Mouse (Mus musculus): ENCODE results near the gene Rbm8a2. TPM values are rescaled to one million over a fixed set of nuclear protein-coding genes. Genes with fewer than 3 reads are reported as not detected.

The Rbm8a2 gene
- polyA plus RNA-seq (2014; fragmentation: Illumina TruSeq; extraction: RNeasy Lipid Tissue Mini Kit (QIAGEN cat#74804); ENCODE audit: low read depth, low replicate concordance) = not detected

GRCm38 (mm10) chr1:175979014-175979413, at the start of gene Rbm8a2:
Gene Rbm8a2 (minus strand): TSS chr1:175979114.

Other genes with a start within 250 kb of the Rbm8a2 start
- 0.99 TPM for gene Exo1, start 98.5 kb downstream of the Rbm8a2 start, polyA plus RNA-seq (2014; fragmentation: Illumina TruSeq; extraction: RNeasy Lipid Tissue Mini Kit (QIAGEN cat#74804); ENCODE audit: low read depth, low replicate concordance)
- not detected for gene Gm38100, start 58.8 kb downstream of the Rbm8a2 start, polyA plus RNA-seq (2014; fragmentation: Illumina TruSeq; extraction: RNeasy Lipid Tissue Mini Kit (QIAGEN cat#74804); ENCODE audit: low read depth, low replicate concordance)

Measured in adrenal gland, adult 10 weeks (tissue).